In the genomic region with DNA sequence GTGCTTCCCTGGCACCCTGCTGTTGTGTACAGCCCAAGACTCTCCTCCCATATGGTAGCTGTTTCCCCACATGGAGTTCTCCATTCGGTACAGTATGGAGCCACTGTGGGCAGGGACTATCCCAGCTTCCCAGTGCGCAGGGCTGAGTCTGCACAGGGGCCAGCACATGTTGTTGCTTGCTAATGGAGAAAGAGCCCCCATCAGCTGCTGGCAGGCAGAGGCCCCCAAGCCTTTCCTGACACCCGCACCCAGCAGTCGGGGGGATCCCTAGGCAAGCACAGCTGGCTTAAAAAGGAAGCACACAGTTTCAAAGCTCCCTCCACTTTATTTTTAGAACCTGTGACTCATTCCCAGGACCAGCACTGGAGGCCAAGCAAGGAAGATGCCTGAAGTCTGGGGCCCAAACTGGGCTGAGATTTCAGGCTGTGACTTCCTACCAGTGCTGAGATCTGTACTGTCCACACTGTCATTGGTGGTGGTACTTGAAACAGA, we compare ENCODE assay signal across 8 mouse cellular contexts. TPM values are rescaled to one million over a fixed set of nuclear protein-coding genes. Genes with fewer than 3 reads are reported as not detected.
DNase-seq lines count a peak whose midpoint lies in the region; ATAC-seq lines count a peak whose summit lies in the region.

No protein-coding gene starts in this region.

- H3K27me3 ChIP-seq in lung, embryonic 16.5 days (ENCODE audit: control insufficient read depth, insufficient read depth, low read depth, low read length): no peaks in the 10 kb centered on the region
- H3K27me3 ChIP-seq in embryonic facial prominence, embryonic 12.5 days: no peaks in the 10 kb centered on the region
- H3K27me3 ChIP-seq in heart, embryonic 15.5 days: no peaks in the 10 kb centered on the region

- no peak for DNase-seq in lung, postnatal 25 days (ENCODE audit: low spot score)
- peak; percentile 34 for DNase-seq in lung, postnatal 36 days
- no peak for DNase-seq in spleen, adult 12 weeks (ENCODE audit: low spot score)
- DNase-seq in neural tube, embryonic 10.5 days (ENCODE audit: extremely low spot score, low spot score): no peak
- DNase-seq in retina, postnatal 1 day: no peak

- H3K4me2 ChIP-seq in lung, embryonic 16.5 days (ENCODE audit: low read depth, low read length): no peak overlapping the region
- no peak overlapping the region for H3K4me2 ChIP-seq in embryonic facial prominence, embryonic 12.5 days (replicated peaks)
- H3K4me2 ChIP-seq in heart, embryonic 15.5 days: peak overlapping the region; percentile 34

- H3K9me3 ChIP-seq in lung, embryonic 16.5 days (ENCODE audit: control insufficient read depth, low read length): peaks cover 3% of the 10 kb centered on the region; the same call in 1 of the 2 replicates
- H3K9me3 ChIP-seq in embryonic facial prominence, embryonic 12.5 days: no peaks in the 10 kb centered on the region
- no peaks in the 10 kb centered on the region for H3K9me3 ChIP-seq in heart, embryonic 15.5 days (replicated peaks)

- H3K9ac ChIP-seq in lung, embryonic 16.5 days (ENCODE audit: low read length): peak overlapping the region; percentile 28; the same call in 1 of the 2 replicates
- H3K9ac ChIP-seq in embryonic facial prominence, embryonic 12.5 days: no peak overlapping the region
- H3K9ac ChIP-seq in heart, embryonic 15.5 days: no peak overlapping the region

- no peaks in the 10 kb centered on the region for H3K36me3 ChIP-seq in lung, embryonic 16.5 days (ENCODE audit: control insufficient read depth, insufficient read depth, low read length)
- H3K36me3 ChIP-seq in embryonic facial prominence, embryonic 12.5 days: no peaks in the 10 kb centered on the region
- no peaks in the 10 kb centered on the region for H3K36me3 ChIP-seq in heart, embryonic 15.5 days

- ATAC-seq in lung, embryonic 16.5 days (ENCODE audit: low read depth): peak; percentile 43
- no peak for ATAC-seq in embryonic facial prominence, embryonic 12.5 days (ENCODE audit: insufficient number of reproducible peaks, insufficient read depth, low FRiP score, low TSS enrichment)
- peak; percentile 74 for ATAC-seq in heart, embryonic 15.5 days (replicated peaks; ENCODE audit: insufficient number of reproducible peaks, insufficient read depth, low FRiP score, low read depth)

- H3K27ac ChIP-seq in lung, embryonic 16.5 days (ENCODE audit: low read length): peak overlapping the region; percentile 70
- H3K27ac ChIP-seq in embryonic facial prominence, embryonic 12.5 days: peak overlapping the region; percentile 1; the same call in 1 of the 2 replicates
- peak overlapping the region; percentile 89 for H3K27ac ChIP-seq in heart, embryonic 15.5 days

- H3K4me3 ChIP-seq in lung, embryonic 16.5 days (ENCODE audit: low read length): no peak overlapping the region
- H3K4me3 ChIP-seq in embryonic facial prominence, embryonic 12.5 days: no peak overlapping the region
- no peak overlapping the region for H3K4me3 ChIP-seq in heart, embryonic 15.5 days

- WGBS in lung, embryonic 16.5 days: 28% methylated on average over 4 of the region's 4 CpGs
- WGBS in embryonic facial prominence, embryonic 12.5 days: 45% methylated on average over 4 of the region's 4 CpGs
- 11% methylated on average over 4 of the region's 4 CpGs for WGBS in heart, embryonic 15.5 days

- peaks cover 31% of the 10 kb centered on the region for H3K4me1 ChIP-seq in lung, embryonic 16.5 days (replicated peaks; ENCODE audit: control insufficient read depth, insufficient read depth, low read length)
- peaks cover 34% of the 10 kb centered on the region for H3K4me1 ChIP-seq in embryonic facial prominence, embryonic 12.5 days
- peaks cover 54% of the 10 kb centered on the region for H3K4me1 ChIP-seq in heart, embryonic 15.5 days (replicated peaks)

RNA-seq across cellular contexts. Expression of a gene that starts 9.7 kb away (rescaled TPM):
- 0.43 TPM in 1 of 2 replicates, not detected in the other for polyA plus RNA-seq in lung, embryonic 16.5 days (2015; fragmentation: Nextera tagmentation; extraction: Ambion mirVana)
- 0.89 TPM in 1 of 2 replicates, not detected in the other for polyA plus RNA-seq in embryonic facial prominence, embryonic 12.5 days (2016; fragmentation: Nextera tagmentation; extraction: Ambion mirVana)
- polyA plus RNA-seq in heart, embryonic 15.5 days (2015; fragmentation: Nextera tagmentation; extraction: Ambion mirVana): 0.44 TPM in 1 of 2 replicates, not detected in the other

Comparison
In these comparisons a context has a peak if more than half of its experiments do, and no peak if none do; other contexts are left out.
1. H3K27ac ChIP-seq: peak in every context shown above with its lines; median percentile 89 in heart, embryonic 15.5 days; 70 in lung, embryonic 16.5 days; 1 in embryonic facial prominence, embryonic 12.5 days.